Mouse (Mus musculus) bone marrow, adult 2 months (tissue): ENCODE data around the gene Npr3. TPM values are rescaled to one million over a fixed set of nuclear protein-coding genes. Genes with fewer than 3 reads are reported as not detected.

Experiments
- H3K27ac ChIP-seq: fragments of 200-500 bp; 2 replicates; pipeline ENCODE4 v1.5.1; 2012; ENCODE audit warnings: low read depth, mild to moderate bottlenecking, control low read depth, inconsistent platforms, low read length; ENCODE audit not compliant: control insufficient read depth, poor library complexity, insufficient read depth
- H3K4me1 ChIP-seq: fragments of 200-500 bp; 2 replicates; pipeline ENCODE4 v1.6.1; 2011; ENCODE audit warnings: low read length; ENCODE audit not compliant: control insufficient read depth, insufficient read depth
- H3K4me3 ChIP-seq: fragments of 200-500 bp; replicated peaks from 2 replicates; pipeline ENCODE3; 2011; ENCODE audit warnings: mild to moderate bottlenecking, low read depth, low read length, control low read depth; ENCODE audit not compliant: control insufficient read depth
- CTCF ChIP-seq: fragments of 200-500 bp; IDR thresholded peaks from 2 replicates; pipeline ENCODE4 v1.5.1; 2011; ENCODE audit warnings: low read length, control low read depth; ENCODE audit not compliant: control insufficient read depth, insufficient read depth
- POLR2A ChIP-seq: fragments of 200-500 bp; IDR thresholded peaks from 2 replicates; pipeline ENCODE4 v1.6.1; 2011; ENCODE audit warnings: low read depth, mild to moderate bottlenecking, control low read depth, low read length, borderline replicate concordance; ENCODE audit not compliant: control insufficient read depth
- WGBS: fragments of 180-500 bp; shearing (Covaris S2); methylation state at CpG from one replicate; pipeline ENCODE4 v1.1.7; 2018; 5-methylcytosine and 5-hydroxymethylcytosine counted together
- polyA plus RNA-seq: library from polyadenylated mRNA; stranded (reverse); fragments of >200 nt; gene quantifications from 2 replicates; pipeline ENCODE4 v1.2.4, GENCODE M21; 2011; ENCODE audit warnings: low replicate concordance; ENCODE audit not compliant: missing spikeins, insufficient read depth, insufficient read length

Npr3 gene
- polyA plus RNA-seq, 1 experiment, result 0.45 TPM

DNA sequence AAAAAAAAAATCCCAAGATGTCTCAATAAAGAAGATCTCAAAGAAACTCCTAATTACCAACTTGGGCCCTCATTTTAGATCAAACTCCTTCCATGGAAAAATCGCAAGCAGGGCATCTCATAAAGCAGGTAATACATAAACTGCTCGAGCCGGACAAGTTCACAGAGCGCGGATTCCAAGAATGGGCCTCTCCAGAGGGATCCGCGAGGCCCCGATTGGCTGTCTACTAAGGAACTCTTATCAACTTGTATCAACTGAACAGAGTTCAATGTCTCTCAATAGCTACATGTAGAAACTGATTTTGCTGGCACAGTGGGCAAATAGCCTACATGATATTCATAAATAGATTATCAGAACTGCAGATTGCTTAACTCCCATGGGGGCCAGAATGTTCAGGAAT is 9.5 kb downstream of the Npr3 start:
- 89% methylated on average over 8 of the region's 8 CpGs for WGBS
- Histone ChIP-seq H3K4me3 (no peak overlapping the region), H3K4me1 (no peaks in the 10 kb centered on the region), H3K27ac (no peak overlapping the region)
- TF ChIP-seq POLR2A (no peak), CTCF (no peak)

DNA sequence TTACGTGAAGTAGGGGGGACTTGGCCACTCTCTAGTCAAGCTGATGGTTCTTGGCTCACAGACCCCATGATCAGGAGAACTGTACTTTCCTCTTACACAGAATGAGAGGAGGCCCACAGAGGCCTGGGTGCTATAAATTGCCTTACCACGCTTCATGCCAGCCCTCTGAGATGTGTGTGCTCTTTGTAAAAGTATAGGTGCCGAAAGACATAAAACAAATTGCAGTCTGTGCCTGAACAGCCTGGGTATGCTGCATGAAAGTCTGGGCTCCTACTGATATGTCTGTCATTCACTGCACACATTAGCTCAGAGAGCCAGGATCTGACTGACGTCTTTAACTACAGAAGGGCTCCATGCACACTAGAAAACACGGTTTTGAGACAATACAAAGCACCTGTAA is 9.9 kb downstream of the Npr3 start:
- TF ChIP-seq CTCF (no peak), POLR2A (no peak)
- Histone ChIP-seq H3K27ac (no peak overlapping the region), H3K4me1 (no peaks in the 10 kb centered on the region), H3K4me3 (no peak overlapping the region)
- 75% methylated on average over 5 of the region's 5 CpGs for WGBS

DNA sequence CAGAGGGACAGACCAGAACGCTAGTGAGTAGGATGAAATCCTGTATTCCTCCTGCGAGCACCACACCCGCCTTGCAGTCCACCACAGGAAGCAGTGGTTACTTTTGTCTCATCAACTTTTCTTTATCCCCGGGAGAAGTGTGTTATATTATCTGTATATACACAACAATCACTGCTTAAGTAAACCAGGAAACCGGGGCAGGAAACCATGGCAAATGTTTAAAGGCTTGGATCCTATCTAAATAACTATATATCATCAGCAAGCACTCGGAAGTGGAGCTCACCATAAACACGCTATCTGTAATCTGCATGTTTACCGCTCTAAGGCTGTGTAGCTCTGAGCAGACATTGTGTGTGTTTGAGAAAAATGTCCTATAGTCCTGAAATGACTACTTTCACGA is 13.1 kb downstream of the Npr3 start:
- Histone ChIP-seq H3K27ac (no peak overlapping the region), H3K4me3 (no peak overlapping the region), H3K4me1 (no peaks in the 10 kb centered on the region)
- TF ChIP-seq CTCF, result no peak
- no peak for TF ChIP-seq POLR2A
- 45% methylated on average over 9 of the region's 9 CpGs for WGBS

DNA sequence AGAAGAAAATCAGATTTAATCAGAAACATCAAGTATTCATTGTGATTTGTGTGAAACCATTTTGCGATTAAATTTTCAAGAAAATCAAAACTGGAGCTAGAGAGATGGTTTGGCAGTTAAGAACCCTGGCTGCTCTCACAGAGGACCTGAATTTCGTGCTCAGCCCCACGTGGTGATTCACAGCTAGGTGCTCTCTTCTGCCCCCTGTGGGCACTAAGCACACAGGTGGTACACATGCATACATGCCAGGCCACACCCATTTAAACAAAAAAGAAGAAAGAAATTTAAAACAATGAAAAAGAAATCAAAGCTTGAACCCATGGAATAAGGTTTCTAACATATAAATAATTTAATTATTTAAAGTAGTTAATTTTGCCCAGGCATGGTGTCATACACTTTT is 15.7 kb downstream of the Npr3 start:
- WGBS, result 56% methylated on average over 3 of the region's 3 CpGs
- H3K4me1 ChIP-seq, result no peaks in the 10 kb centered on the region
- TF ChIP-seq POLR2A (no peak), CTCF (0 out of 2 replicates have a peak, but pooled peaks have one; percentile 13)
- H3K4me3 ChIP-seq, result no peak overlapping the region
- H3K27ac ChIP-seq, result no peak overlapping the region

DNA sequence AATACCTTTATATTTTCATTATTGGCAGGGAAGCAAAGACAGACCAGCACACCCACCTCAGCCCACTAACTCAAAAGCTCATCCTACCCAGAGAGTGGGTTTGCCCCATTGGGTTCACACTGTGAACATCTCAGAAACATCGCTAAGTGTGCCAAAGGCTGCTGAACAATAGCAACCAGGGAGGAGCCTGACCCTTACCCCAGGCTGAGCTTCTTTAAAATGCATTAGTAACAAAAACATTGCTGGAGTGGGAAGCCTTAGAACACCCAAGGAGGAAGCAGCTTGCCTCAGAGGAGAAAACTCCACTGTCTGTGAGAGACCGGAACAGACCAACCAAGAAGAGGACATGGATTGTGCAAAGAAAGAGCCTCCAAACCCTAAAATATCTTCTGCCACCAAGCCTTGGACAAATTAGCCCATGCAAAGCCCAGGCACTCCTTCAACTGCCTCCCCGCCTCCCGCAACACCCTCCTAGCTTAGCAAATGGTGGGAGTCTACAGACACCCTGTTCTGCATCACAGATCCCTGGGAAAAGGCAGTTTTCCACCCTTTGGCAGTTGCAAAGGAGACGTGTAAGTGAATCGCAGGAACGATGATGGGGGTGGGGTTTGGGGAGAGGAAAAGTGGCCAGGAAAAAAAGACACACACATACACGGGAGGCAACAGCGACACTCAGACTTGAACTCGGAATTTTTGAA is 24.4 kb downstream of the Npr3 start:
- no peak overlapping the region for H3K27ac ChIP-seq
- no peaks in the 10 kb centered on the region for H3K4me1 ChIP-seq
- WGBS, result 80% methylated on average over 10 of the region's 10 CpGs
- H3K4me3 ChIP-seq, result no peak overlapping the region
- TF ChIP-seq CTCF, result no peak
- TF ChIP-seq POLR2A, result no peak

DNA sequence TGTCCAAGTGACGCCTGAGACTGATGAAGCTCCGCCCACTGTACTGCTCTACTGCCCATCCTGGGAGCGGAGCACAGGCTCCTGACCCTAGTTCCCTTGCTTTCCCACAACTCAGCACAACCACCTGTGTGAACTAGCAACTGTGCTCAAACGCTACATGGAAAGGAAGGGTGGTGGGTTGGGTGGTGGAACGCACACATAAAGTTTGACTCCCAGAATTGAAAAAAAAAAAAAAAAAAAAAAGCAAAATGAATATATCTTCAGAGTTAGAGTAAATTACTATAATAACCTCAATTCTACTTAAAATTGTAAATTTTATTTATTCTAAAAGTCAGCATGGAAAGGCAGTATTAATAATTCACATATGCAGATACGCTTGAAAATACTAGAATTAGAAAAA is 25.3 kb downstream of the Npr3 start:
- Histone ChIP-seq H3K4me1 (no peaks in the 10 kb centered on the region), H3K4me3 (no peak overlapping the region), H3K27ac (no peak overlapping the region)
- TF ChIP-seq POLR2A (no peak), CTCF (no peak)
- WGBS, result 89% methylated on average over 6 of the region's 6 CpGs

DNA sequence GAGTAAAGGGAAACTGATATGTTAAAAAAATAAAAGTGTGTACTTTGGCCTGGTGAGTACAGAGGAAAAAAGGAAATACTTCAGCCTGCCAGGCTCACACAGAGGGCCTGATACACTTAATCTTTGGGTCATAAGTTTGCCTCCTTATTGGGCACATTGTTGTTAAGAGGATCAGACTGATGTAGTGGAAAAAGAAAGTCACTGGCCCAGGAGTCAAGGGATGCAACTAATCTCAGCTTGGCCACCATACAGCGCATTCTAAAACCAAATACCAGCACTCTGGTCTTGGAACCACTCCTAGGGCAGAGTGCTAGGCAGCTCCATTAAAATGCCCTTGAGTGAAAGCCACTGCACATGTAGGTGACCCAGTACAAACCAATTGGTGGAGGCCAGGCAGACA is 28.8 kb downstream of the Npr3 start:
- H3K4me1 ChIP-seq, result no peaks in the 10 kb centered on the region
- no peak overlapping the region for H3K4me3 ChIP-seq
- no peak overlapping the region for H3K27ac ChIP-seq
- 73% methylated on average over 1 of the region's 1 CpGs for WGBS
- TF ChIP-seq POLR2A, result no peak
- TF ChIP-seq CTCF, result no peak

DNA sequence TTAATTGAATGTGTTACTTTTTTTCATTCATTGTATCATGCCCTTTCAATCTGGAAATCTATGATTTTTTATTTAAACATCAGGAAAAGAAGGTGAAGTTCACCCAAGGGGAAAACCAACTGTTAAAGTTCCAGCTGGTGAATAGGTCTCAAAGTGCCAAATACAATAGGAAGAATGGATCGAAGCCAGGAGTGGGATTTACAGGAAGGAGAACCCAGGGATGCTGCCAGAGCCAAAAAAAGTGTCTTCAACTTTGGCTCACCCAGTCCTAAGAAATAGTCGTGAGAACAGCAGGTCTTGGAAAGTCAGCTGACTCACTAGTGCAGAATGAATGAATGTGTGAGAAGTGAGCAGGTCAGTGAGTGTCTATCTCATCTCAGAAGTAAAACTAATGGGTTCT is 29.8 kb downstream of the Npr3 start:
- TF ChIP-seq CTCF, result no peak
- TF ChIP-seq POLR2A, result no peak
- no peaks in the 10 kb centered on the region for H3K4me1 ChIP-seq
- 59% methylated on average over 2 of the region's 2 CpGs for WGBS
- H3K4me3 ChIP-seq, result no peak overlapping the region
- no peak overlapping the region for H3K27ac ChIP-seq

DNA sequence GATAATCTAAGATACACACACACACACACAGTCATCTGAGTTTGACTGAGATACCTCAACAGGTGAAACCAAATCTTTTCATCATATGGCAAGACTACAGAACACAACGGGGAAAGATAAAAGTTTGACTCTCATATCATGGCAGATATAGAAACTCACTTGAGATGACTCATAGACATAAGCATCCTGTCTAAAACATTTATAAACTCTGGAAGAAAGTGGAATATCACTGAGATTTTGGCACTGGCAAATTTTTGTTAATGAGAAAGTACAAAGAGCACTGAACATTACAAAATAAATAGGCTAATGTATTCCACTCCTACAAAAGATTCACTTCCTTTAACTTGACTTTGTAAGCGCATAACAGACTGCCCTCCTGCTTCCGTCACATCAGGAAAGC is 40.2 kb downstream of the Npr3 start:
- H3K4me1 ChIP-seq, result no peaks in the 10 kb centered on the region
- no peak overlapping the region for H3K4me3 ChIP-seq
- H3K27ac ChIP-seq, result no peak overlapping the region
- TF ChIP-seq CTCF (no peak), POLR2A (no peak)
- WGBS, result 82% methylated on average over 3 of the region's 3 CpGs
